Mouse (Mus musculus) CH12.LX (cell line): ENCODE measurements at regions not wholly inside any gene's neighbourhood (a gene's known extent, or its start where the extent isn't known, plus 50 kb on each side); places are given as distances from the start of the nearest gene placed in this dataset.

ENCODE experiments used
- DNase-seq: peaks from one replicate; pipeline ENCODE4 v3.0.0-alpha.2; 2013; ENCODE audit errors: extremely low read depth
- H3K27ac ChIP-seq: 2 replicates; pipeline ENCODE4 v1.5.1; 2012; ENCODE audit warnings: low read depth, mild to moderate bottlenecking, control low read depth, moderate library complexity; ENCODE audit not compliant: insufficient read depth
- H3K27me3 ChIP-seq: replicated peaks from 2 replicates; pipeline ENCODE3; 2012; ENCODE audit warnings: inconsistent platforms
- H3K36me3 ChIP-seq, 2 experiments: replicated peaks in 1 of 2; 2 replicates each; pipeline versions ENCODE3 to v1.6.1; 2012; ENCODE audit warnings: inconsistent platforms in 1 of 2, low read length in 1 of 2, mild to moderate bottlenecking in 1 of 2, mixed read lengths in 1 of 2, moderate library complexity in 1 of 2; ENCODE audit not compliant: control insufficient read depth in 1 of 2, insufficient read depth in 1 of 2
- H3K4me1 ChIP-seq, 2 experiments: 2 replicates each; pipeline ENCODE4 v1.6.1; 2012; ENCODE audit warnings: inconsistent platforms in 1 of 2, moderate library complexity in 1 of 2; ENCODE audit not compliant: insufficient read depth in 2 of 2, control insufficient read depth in 1 of 2
- H3K4me2 ChIP-seq: 2 replicates; pipeline ENCODE4 v1.6.1; 2012; ENCODE audit warnings: low read depth, mild to moderate bottlenecking, control low read depth; ENCODE audit not compliant: poor library complexity, insufficient read depth, severe bottlenecking
- H3K4me3 ChIP-seq, 3 experiments: fragments of 150-350 bp in 1 of 3; sonication (generic) in 1 of 3; replicated peaks in 1 of 3; 2 replicates each; pipeline versions ENCODE3 to v1.5.1; 2011 to 2012; ENCODE audit warnings: low read depth in 2 of 3, low read length in 2 of 3, mild to moderate bottlenecking in 2 of 3, moderate library complexity in 2 of 3, control low read depth in 1 of 3, improper control_type of control experiment in 1 of 3, inconsistent platforms in 1 of 3, mixed read lengths in 1 of 3; ENCODE audit not compliant: poor library complexity in 1 of 3
- H3K79me2 ChIP-seq: replicated peaks from 2 replicates; pipeline ENCODE4 v1.6.1; 2012; ENCODE audit warnings: mild to moderate bottlenecking, moderate library complexity; ENCODE audit not compliant: control insufficient read depth, poor library complexity, insufficient read depth, severe bottlenecking; ENCODE audit errors: extremely low read depth
- H3K9ac ChIP-seq: 2 replicates; pipeline ENCODE4 v1.6.1; 2012; ENCODE audit warnings: low read depth, mild to moderate bottlenecking, control low read depth, moderate library complexity; ENCODE audit not compliant: insufficient read depth
- H3K9me3 ChIP-seq: replicated peaks from 2 replicates; pipeline ENCODE3; 2012; ENCODE audit warnings: low read length, inconsistent platforms, mixed read lengths
- BHLHE40 ChIP-seq: IDR thresholded peaks from 2 replicates; pipeline ENCODE4 v1.6.1; 2011; ENCODE audit warnings: mild to moderate bottlenecking, low read depth, low read length, improper control_type of control experiment
- CHD1 ChIP-seq: IDR thresholded peaks from 2 replicates; pipeline ENCODE4 v1.6.1; 2012; ENCODE audit warnings: low read depth, low read length, improper control_type of control experiment, inconsistent platforms
- CHD2 ChIP-seq: IDR thresholded peaks from 2 replicates; pipeline ENCODE4 v1.6.1; 2011; ENCODE audit warnings: low read length, improper control_type of control experiment
- CTCF ChIP-seq, 2 experiments: IDR thresholded peaks in 1 of 2; conservative IDR thresholded peaks in 1 of 2; 2 replicates each; pipeline ENCODE4 v1.5.1; 2011 to 2012; ENCODE audit warnings: low read depth in 2 of 2, low read length in 2 of 2, improper control_type of control experiment in 1 of 2, inconsistent platforms in 1 of 2, mild to moderate bottlenecking in 1 of 2, moderate library complexity in 1 of 2
- E2F4 ChIP-seq: IDR thresholded peaks from 2 replicates; pipeline ENCODE4 v1.6.1; 2011; ENCODE audit warnings: low read depth, low read length, improper control_type of control experiment; ENCODE audit not compliant: insufficient replicate concordance
- ELF1 ChIP-seq: IDR thresholded peaks from 2 replicates; pipeline ENCODE4 v1.6.1; 2014; ENCODE audit warnings: low read depth, mild to moderate bottlenecking, inconsistent platforms, low read length, improper control_type of control experiment
- EP300 ChIP-seq: IDR thresholded peaks from 2 replicates; pipeline ENCODE4 v1.6.1; 2011; ENCODE audit warnings: low read length, improper control_type of control experiment
- ETS1 ChIP-seq: conservative IDR thresholded peaks from 2 replicates; pipeline ENCODE4 v1.6.1; 2012; ENCODE audit warnings: low read depth, mild to moderate bottlenecking, inconsistent platforms, low read length, improper control_type of control experiment, moderate library complexity
- GABPA ChIP-seq: IDR thresholded peaks from 2 replicates; pipeline ENCODE4 v1.6.1; 2012; ENCODE audit warnings: low read depth, low read length, improper control_type of control experiment, inconsistent platforms; ENCODE audit not compliant: insufficient replicate concordance
- HCFC1 ChIP-seq: IDR thresholded peaks from 2 replicates; pipeline ENCODE4 v1.6.1; 2012; ENCODE audit warnings: low read depth, mild to moderate bottlenecking, inconsistent platforms, low read length, improper control_type of control experiment
- IRF4 ChIP-seq: IDR thresholded peaks from 2 replicates; pipeline ENCODE4 v1.6.1; 2014; ENCODE audit warnings: low read depth, mild to moderate bottlenecking, inconsistent platforms, low read length, improper control_type of control experiment
- JUN ChIP-seq: IDR thresholded peaks from 2 replicates; pipeline ENCODE4 v1.6.1; 2011; ENCODE audit warnings: low read depth, mild to moderate bottlenecking, low read length, improper control_type of control experiment, moderate library complexity; ENCODE audit not compliant: insufficient read depth
- JUND ChIP-seq: conservative IDR thresholded peaks from 2 replicates; pipeline ENCODE4 v1.6.1; 2011; ENCODE audit warnings: low read depth, low read length, improper control_type of control experiment
- KAT2A ChIP-seq: IDR thresholded peaks from 2 replicates; pipeline ENCODE4 v1.6.1; 2012; ENCODE audit warnings: low read length, improper control_type of control experiment, inconsistent platforms; ENCODE audit not compliant: insufficient replicate concordance
- MAFK ChIP-seq: IDR thresholded peaks from 2 replicates; pipeline ENCODE4 v1.6.1; 2011; ENCODE audit warnings: low read length, improper control_type of control experiment; ENCODE audit not compliant: insufficient replicate concordance
- MAX ChIP-seq: IDR thresholded peaks from 2 replicates; pipeline ENCODE4 v1.6.1; 2011; ENCODE audit warnings: low read length, improper control_type of control experiment
- MAZ ChIP-seq: IDR thresholded peaks from 2 replicates; pipeline ENCODE4 v1.6.1; 2012; ENCODE audit warnings: low read depth, mild to moderate bottlenecking, inconsistent platforms, low read length, improper control_type of control experiment, moderate library complexity
- MEF2A ChIP-seq: IDR thresholded peaks from 2 replicates; pipeline ENCODE4 v1.6.1; 2014; ENCODE audit warnings: low read depth, mild to moderate bottlenecking, inconsistent platforms, low read length, improper control_type of control experiment, borderline replicate concordance
- MXI1 ChIP-seq: IDR thresholded peaks from 2 replicates; pipeline ENCODE4 v1.6.1; 2011; ENCODE audit warnings: mild to moderate bottlenecking, low read depth, low read length, improper control_type of control experiment
- MYC ChIP-seq: IDR thresholded peaks from 2 replicates; pipeline ENCODE4 v1.6.1; 2011; ENCODE audit warnings: low read depth, mild to moderate bottlenecking, improper control_type of control experiment, low read length
- NELFE ChIP-seq: IDR thresholded peaks from 2 replicates; pipeline ENCODE4 v1.6.1; 2011; ENCODE audit warnings: low read depth, low read length, improper control_type of control experiment
- NRF1 ChIP-seq: IDR thresholded peaks from 2 replicates; pipeline ENCODE4 v1.6.1; 2014; ENCODE audit warnings: low read depth, mild to moderate bottlenecking, inconsistent platforms, low read length, improper control_type of control experiment, moderate library complexity
- PAX5 ChIP-seq: IDR thresholded peaks from 2 replicates; pipeline ENCODE4 v1.6.1; 2012; ENCODE audit warnings: low read length, inconsistent platforms, mixed read lengths
- POLR2A ChIP-seq: IDR thresholded peaks from 2 replicates; pipeline ENCODE4 v1.6.1; 2011; ENCODE audit warnings: low read depth, mild to moderate bottlenecking, improper control_type of control experiment, low read length
- POLR2AphosphoS2 ChIP-seq: IDR thresholded peaks from 2 replicates; pipeline ENCODE4 v1.6.1; 2011; ENCODE audit warnings: low read depth, low read length, improper control_type of control experiment
- RAD21 ChIP-seq: IDR thresholded peaks from 2 replicates; pipeline ENCODE4 v1.6.1; 2011; ENCODE audit warnings: low read depth, mild to moderate bottlenecking, low read length, improper control_type of control experiment, moderate library complexity
- RCOR1 ChIP-seq: conservative IDR thresholded peaks from 2 replicates; pipeline ENCODE4 v1.6.1; 2012; ENCODE audit warnings: low read depth, mild to moderate bottlenecking, inconsistent platforms, low read length, improper control_type of control experiment
- SIN3A ChIP-seq: IDR thresholded peaks from 2 replicates; pipeline ENCODE4 v1.6.1; 2012; ENCODE audit warnings: low read length, improper control_type of control experiment, inconsistent platforms
- SMC3 ChIP-seq: IDR thresholded peaks from 2 replicates; pipeline ENCODE4 v1.6.1; 2011; ENCODE audit warnings: low read depth, low read length, improper control_type of control experiment
- TBP ChIP-seq: conservative IDR thresholded peaks from 2 replicates; pipeline ENCODE4 v1.6.1; 2011; ENCODE audit warnings: low read depth, low read length, improper control_type of control experiment
- TCF12 ChIP-seq: IDR thresholded peaks from 2 replicates; pipeline ENCODE4 v1.6.1; 2014; ENCODE audit warnings: low read depth, mild to moderate bottlenecking, inconsistent platforms, low read length, improper control_type of control experiment
- UBTF ChIP-seq: IDR thresholded peaks from 2 replicates; pipeline ENCODE4 v1.6.1; 2012; ENCODE audit warnings: low read depth, mild to moderate bottlenecking, inconsistent platforms, low read length, improper control_type of control experiment, moderate library complexity
- USF1 ChIP-seq: IDR thresholded peaks from 2 replicates; pipeline ENCODE4 v1.6.1; 2014; ENCODE audit warnings: low read depth, mild to moderate bottlenecking, inconsistent platforms, low read length, improper control_type of control experiment
- USF2 ChIP-seq: conservative IDR thresholded peaks from 2 replicates; pipeline ENCODE4 v1.6.1; 2011; ENCODE audit warnings: low read depth, low read length, improper control_type of control experiment
- ZC3H11A ChIP-seq: IDR thresholded peaks from 2 replicates; pipeline ENCODE4 v1.6.1; 2012; ENCODE audit warnings: low read depth, mild to moderate bottlenecking, inconsistent platforms, low read length, improper control_type of control experiment
- ZKSCAN1 ChIP-seq: IDR thresholded peaks from 2 replicates; pipeline ENCODE4 v1.6.1; 2012; ENCODE audit warnings: low read depth, inconsistent platforms, low read length, improper control_type of control experiment, borderline replicate concordance
- ZMIZ1 ChIP-seq: IDR thresholded peaks from 2 replicates; pipeline ENCODE4 v1.6.1; 2012; ENCODE audit warnings: low read depth, mild to moderate bottlenecking, inconsistent platforms, low read length, improper control_type of control experiment
- ZNF384 ChIP-seq: IDR thresholded peaks from 2 replicates; pipeline ENCODE4 v1.6.1; 2012; ENCODE audit warnings: low read depth, low read length, improper control_type of control experiment, inconsistent platforms
- dilution Hi-C: fragments of 300-500 bp; cut with MboI; formaldehyde crosslinking; loops from 2 replicates; pipeline ENCODE4 v1.14.3; 2020; ENCODE audit warnings: low sequenced_read_pairs; ENCODE audit not compliant: extremely low pct_unique_long_range_greater_than_20kb, extremely low pct_ligation_motif_present
- in situ Hi-C: fragments of 300-500 bp; cut with MboI; formaldehyde crosslinking; loops from 3 replicates; pipeline ENCODE4 v1.14.3; 2019; ENCODE audit warnings: low sequenced_read_pairs, low pct_ligation_motif_present, low pct_unique_long_range_greater_than_20kb, mixed read lengths

DNA sequence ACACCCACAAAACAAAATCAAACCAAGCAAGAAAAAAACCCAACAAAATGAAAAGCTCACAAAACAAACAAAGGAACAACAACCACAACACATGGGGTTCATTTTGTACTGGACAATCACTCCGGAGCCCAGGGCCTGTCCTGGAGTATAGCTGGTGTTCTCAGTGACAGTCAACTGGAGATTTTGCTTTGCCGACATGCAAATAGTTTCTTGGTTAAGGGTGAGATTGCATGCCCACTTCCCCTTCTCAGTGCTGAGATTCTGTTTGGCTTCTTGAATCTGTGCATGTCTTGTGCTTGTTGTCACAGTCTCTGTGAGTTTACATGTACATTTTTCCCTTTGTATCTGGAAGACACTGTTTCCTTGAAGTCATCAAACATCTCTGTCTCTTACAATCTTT is 50.6 kb upstream of the Tdrd3 start:
- Histone ChIP-seq H3K27ac (peak overlapping the region; percentile 91), H3K9ac (peak overlapping the region; percentile 66), H3K9me3 (no peaks in the 10 kb centered on the region), H3K79me2 (no peaks in the 10 kb centered on the region), H3K36me3 (no peaks in the 10 kb centered on the region), H3K4me2 (peak overlapping the region; percentile 56; the same call in 1 of the 2 replicates), H3K27me3 (no peaks in the 10 kb centered on the region), H3K4me1 (peaks cover 6 to 28% of the 10 kb centered on the region in 2 experiments), H3K4me3 (no peak overlapping the region)
- in situ Hi-C loops (no loop called here), dilution Hi-C loops (no loop called here)
- TF ChIP-seq MAX = no peak
- no peak for TF ChIP-seq MAFK
- no peak for TF ChIP-seq ZC3H11A
- peak; percentile 30; the same call in 1 of the 2 replicates for TF ChIP-seq MYC
- 0 out of 2 replicates have a peak, but pooled peaks have one; percentile 18 for TF ChIP-seq NELFE
- TF ChIP-seq NRF1 = no peak
- TF ChIP-seq SMC3 = no peak
- peak; percentile 67 for TF ChIP-seq BHLHE40
- TF ChIP-seq JUN = 0 out of 2 replicates have a peak, but pooled peaks have one; percentile 27
- TF ChIP-seq PAX5 = no peak
- no peak for TF ChIP-seq POLR2AphosphoS2
- TF ChIP-seq ZKSCAN1 = no peak
- TF ChIP-seq POLR2A = 0 out of 2 replicates have a peak, but pooled peaks have one; percentile 32
- peak; percentile 85 for TF ChIP-seq TBP
- TF ChIP-seq GABPA = no peak
- peak; percentile 59; the same call in 1 of the 2 replicates for TF ChIP-seq TCF12
- no peak for TF ChIP-seq CHD2
- no peak for TF ChIP-seq MAZ
- TF ChIP-seq ZNF384 = no peak
- TF ChIP-seq ELF1 = peak; percentile 43; the same call in 1 of the 2 replicates
- TF ChIP-seq USF1 = no peak
- TF ChIP-seq ETS1 = peak; percentile 48; the same call in 1 of the 2 replicates
- no peak for TF ChIP-seq USF2
- 0 out of 2 replicates have a peak, but pooled peaks have one; percentile 77 for TF ChIP-seq RCOR1
- no peak for TF ChIP-seq KAT2A
- TF ChIP-seq SIN3A = no peak
- peak; percentile 83 for TF ChIP-seq EP300
- no peak for TF ChIP-seq E2F4
- no peak for TF ChIP-seq ZMIZ1
- TF ChIP-seq CTCF (conservative IDR thresholded peaks at IDR 0.05 in 1 of 2, IDR thresholded peaks at IDR 0.05 in 1 of 2; ENCODE audit: low read depth in 2 of 2, low read length in 2 of 2) = no peak
- no peak for TF ChIP-seq RAD21
- no peak for TF ChIP-seq MXI1
- peak; percentile 92 for TF ChIP-seq IRF4
- TF ChIP-seq MEF2A = peak; percentile 64; the same call in 1 of the 2 replicates
- no peak for TF ChIP-seq CHD1
- TF ChIP-seq HCFC1 = 0 out of 2 replicates have a peak, but pooled peaks have one; percentile 33
- TF ChIP-seq JUND = peak; percentile 73
- 0 out of 2 replicates have a peak, but pooled peaks have one; percentile 64 for TF ChIP-seq UBTF
- peak; percentile 88 for DNase-seq
